Mouse (Mus musculus) megakaryocyte-erythroid progenitor cell, adult 5-6 weeks (primary cell): ENCODE results near the gene Cpz. TPM values are rescaled to one million over a fixed set of nuclear protein-coding genes. Genes with fewer than 3 reads are reported as not detected.
A peak's percentile ranks its signal among the peaks of the same experiment; 100 is the strongest.

Experiments
- ATAC-seq: replicated peaks from 2 replicates; pipeline ENCODE4 v1.8.0; 2016; ENCODE audit warnings: mild to moderate bottlenecking, inconsistent platforms; ENCODE audit not compliant: severe bottlenecking, poor library complexity, low FRiP score, low TSS enrichment
- total RNA-seq, 2 experiments: library from RNA; stranded (forward) in 1 of 2; stranded (reverse) in 1 of 2; fragments of 200-1000, 215-1000 nt in 1 of 2; fragments of >200 nt in 1 of 2; fragmentation: Nextera tagmentation in 1 of 2; gene quantifications; 2 replicates each; pipeline ENCODE4 v1.2.3; 2014 to 2017

Gene Cpz
- total RNA-seq, 2 experiments from 2014 or later, result not detected

DNA sequence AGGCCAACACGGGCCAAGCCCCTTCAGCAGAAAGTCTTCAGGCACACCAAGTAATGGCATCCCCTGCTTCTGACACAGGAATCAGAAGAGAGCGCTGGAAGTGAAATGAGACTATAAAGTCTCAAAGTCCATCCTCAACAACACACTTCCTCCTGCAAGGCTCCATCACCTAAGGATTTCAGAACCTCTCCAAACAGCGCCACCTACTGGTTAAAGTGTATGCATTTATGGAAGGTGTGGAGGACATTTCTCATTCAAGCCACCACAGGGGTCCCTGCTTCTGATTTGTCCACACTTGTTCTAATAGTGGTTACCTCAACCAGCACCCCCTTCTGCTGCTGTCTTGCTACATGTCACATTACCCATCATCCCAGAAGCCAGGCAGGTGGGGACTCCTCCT, 10.8 kb upstream of the Cpz start:
- ATAC-seq, result no peak

- peak; percentile 74 for ATAC-seq
These were observed 6.1 kb upstream of the Cpz start for GRCm38 (mm10) chr5:35531586-35531985.

GRCm38 (mm10) chr5:35530442-35530841, 4.9 kb upstream of the Cpz start:
- ATAC-seq, result peak; percentile 81

- no peak for ATAC-seq
These were observed 1.1 kb downstream of the Cpz start for GRCm38 (mm10) chr5:35524381-35524780.

DNA sequence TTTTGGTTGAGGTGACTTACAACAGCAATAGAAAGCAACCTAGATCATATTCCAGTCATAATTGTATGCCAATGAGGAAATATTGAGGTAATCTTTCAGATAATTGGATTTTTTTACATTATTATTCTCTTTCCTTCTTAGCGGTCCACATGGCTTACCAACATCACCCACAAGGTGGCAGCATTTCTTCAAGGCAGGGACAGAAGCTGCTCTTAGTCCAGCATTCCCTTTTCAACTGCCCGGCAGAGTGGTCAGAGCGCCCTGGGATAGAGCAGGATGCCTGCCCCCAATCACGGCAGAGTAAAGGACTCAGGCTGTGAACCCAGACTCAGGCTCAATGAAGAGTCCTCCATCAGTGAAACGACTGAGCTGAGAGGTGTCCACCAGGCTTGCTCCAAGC, 1.8 kb downstream of the Cpz start:
- ATAC-seq, result no peak

- ATAC-seq, result no peak
These were observed 8.7 kb downstream of the Cpz start for GRCm38 (mm10) chr5:35516781-35517180.

DNA sequence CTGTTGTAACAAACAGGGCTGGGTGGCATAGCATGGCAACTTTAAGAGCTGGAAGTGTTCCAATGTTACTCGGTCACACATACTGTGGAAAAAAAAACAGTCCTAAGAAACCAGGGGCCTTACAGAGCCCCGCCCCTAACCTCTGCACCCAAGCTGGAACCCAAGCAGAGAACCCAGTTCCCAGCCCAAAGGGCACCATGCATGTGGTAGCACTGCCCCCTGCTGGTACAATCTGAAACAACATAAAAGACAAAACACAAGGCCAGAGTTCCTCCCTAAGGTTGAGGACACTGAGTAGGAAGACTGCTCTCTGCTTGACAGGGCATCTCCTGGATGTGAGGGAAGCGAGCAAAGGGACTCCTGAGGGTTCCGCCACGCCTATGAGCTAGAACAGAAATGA, 14.9 kb downstream of the Cpz start:
- peak; percentile 53 for ATAC-seq

DNA sequence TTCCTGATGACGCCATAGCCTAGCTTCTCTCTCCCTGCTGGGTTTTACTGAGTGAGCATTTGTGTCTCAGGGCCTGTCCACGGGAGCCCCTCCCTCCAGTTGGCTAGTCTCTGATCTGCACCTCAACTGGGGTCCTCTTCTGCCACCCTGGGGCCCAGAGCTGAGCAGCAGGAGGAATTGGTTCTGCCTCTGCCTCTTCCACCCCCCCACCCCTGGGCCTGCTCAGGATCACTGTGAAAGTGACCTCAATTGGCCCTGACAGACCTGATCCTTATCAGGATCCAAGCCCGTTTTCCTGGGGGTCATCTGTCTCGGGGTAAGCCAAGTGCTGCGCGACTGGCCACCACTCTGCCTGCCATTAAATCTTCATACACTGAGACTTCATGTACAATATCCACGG, 20.5 kb downstream of the Cpz start:
- no peak for ATAC-seq

GRCm38 (mm10) chr5:35497344-35497743, 28.2 kb downstream of the Cpz start:
- no peak for ATAC-seq

- ATAC-seq, result no peak
These were observed 29.5 kb downstream of the Cpz start for GRCm38 (mm10) chr5:35495989-35496388.

- no peak for ATAC-seq
These were observed 30.6 kb downstream of the Cpz start for GRCm38 (mm10) chr5:35494773-35495390.

DNA sequence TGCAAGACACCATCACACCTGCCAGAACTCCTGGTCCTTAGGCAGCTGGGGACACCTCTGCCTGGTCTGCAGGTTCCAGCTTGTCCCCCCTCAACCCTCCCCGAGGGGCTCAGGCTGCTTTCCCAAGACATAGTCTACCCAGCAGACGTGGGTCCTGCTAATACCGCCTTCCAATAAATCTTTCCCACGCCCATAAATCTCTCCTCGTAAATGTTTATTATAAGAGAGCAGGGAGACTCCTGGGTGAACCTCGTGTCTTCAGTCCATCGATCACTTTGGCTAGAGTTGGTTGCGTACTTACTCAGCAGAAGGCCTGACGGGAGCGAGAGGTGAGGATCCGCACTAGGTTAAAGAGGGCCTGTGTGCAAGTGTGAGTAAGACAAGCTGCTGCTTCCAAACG, 31.7 kb downstream of the Cpz start:
- ATAC-seq, result no peak

DNA sequence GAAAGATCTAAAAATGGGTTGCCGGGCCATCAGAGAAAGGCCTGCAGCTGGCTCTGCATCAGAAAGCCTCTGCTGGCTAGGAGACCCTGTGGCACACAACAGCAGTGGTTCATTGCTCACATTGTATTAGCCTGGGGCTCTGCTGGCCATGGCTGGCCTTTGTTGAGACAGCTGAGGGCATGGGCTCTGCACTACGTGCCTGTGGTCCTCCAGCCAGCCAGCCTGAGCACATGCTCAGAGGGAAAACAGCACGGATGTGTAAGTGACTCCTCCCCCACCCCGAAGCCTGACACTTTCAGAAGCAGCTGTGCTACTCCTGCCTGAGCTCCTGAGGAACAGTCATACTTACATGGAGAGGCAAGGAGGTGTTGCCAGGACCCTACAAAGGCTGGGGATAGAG, 46.0 kb downstream of the Cpz start:
- no peak for ATAC-seq

GRCm38 (mm10) chr5:35475236-35475635, 50.3 kb downstream of the Cpz start:
- no peak; the same call in 1 of the 2 replicates for ATAC-seq

DNA sequence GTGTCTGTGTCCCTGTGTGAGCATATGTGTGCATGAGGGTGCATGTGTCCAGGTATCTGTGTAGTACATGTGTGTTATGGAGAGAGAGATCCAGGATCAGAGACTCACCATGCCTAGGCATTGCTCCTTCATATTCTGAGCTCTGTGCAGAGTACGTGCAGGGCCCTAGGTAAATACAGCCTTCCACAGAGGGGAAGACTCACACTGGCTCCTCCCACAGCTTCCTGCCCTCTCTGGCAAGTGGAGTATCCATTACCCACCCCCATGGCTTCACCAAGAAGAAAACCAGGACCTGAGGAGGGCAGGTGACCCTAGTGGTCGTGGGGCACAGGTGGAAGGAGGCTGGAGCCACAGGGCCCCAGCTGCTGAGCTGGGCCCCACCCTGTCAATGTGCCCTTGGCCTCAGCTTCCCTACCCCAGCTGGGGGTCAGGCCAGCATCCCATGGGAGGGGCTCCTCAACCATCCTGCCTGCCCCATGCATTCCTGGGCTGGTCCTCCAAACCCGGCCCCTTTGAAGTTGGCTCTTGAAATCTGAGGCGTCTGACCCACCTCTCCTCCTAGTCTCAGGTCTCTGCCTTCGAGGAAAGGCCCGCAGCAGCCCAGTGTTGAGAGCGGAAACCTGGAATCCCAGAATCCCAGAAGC, 54.5 kb downstream of the Cpz start:
- ATAC-seq, result no peak

DNA sequence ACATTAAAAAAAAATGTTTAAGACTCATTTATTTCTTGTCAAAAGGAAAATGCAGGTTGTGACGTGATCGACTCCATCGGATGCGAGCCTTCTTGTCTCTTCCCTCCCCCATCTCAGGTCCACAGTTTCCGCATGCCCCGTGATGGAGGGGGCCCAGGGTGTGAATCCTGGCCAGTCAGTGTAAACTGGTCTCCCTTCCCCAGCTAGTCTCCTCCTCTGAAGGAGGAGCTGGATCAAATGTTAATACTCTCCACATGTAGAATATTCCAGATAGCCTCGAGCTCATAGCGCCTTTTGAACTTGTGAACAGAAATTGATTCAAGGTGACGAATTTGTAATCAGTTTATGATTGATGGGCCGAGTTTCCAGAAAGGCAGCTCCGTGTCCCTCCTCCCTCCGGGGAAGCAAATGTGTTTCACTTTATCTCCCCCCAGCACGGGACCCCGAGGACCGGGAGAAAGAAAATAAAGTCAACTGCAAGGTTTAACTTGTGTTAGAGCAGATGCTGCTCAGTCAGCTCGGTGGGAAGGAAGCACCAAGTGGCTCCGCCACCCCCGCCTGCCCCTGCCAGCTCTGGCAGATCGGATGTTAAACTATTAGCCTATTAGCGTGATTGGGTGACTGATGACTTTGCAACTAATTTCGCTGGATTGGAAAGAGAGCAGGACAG, 59.4 kb downstream of the Cpz start:
- no peak for ATAC-seq

DNA sequence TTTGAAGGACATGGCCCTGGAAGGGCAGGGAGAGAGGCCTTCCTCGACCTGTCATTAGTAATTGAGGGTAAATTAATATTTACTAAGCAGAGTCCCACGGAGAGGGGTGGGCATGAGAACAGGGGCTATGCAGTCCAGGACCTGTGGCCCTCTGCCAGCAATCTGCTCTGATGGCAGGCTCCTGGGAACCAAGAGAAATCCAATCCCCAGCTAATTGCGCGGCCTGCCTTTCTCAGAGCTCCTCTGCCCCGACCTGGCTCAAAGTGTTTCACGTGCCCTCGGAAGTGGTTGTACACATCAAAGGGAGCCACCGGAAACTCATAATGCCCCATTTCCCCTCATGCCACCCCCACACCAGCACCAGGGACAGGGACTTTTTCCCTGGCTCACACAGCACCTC, 63.4 kb downstream of the Cpz start:
- ATAC-seq, result no peak

GRCm38 (mm10) chr5:35459760-35460159, 65.7 kb downstream of the Cpz start:
- ATAC-seq, result no peak

- ATAC-seq, result no peak
These were observed 67.2 kb downstream of the Cpz start for GRCm38 (mm10) chr5:35458267-35458666.

DNA sequence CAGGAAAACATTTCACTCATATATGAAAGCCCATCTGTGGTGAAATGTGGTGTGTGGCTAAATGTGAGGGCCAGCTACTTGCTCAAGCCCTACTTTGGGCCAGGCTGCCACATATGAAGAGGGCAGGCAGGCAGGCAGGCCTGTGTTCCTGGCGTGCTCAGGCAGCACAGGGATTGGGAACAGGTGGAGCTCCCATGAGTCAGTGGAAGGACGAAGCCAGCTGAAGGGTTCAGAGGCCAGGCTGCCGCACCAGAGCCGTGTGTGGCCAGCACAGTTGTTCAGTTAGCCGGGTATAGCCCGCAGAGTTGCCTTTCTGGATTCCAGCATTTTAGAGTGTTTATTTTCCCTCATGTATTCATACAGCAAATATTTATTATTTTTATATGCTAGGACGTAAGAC, 68.1 kb downstream of the Cpz start:
- ATAC-seq, result no peak

GRCm38 (mm10) chr5:35454187-35454800, 71.2 kb downstream of the Cpz start:
- ATAC-seq, result no peak
